Mouse (Mus musculus) spleen, postnatal 4 days (tissue): ENCODE measurements at regions not wholly inside any gene's neighbourhood (a gene's known extent, or its start where the extent isn't known, plus 50 kb on each side); places are given as distances from the start of the nearest gene placed in this dataset.
A peak's percentile ranks its signal among the peaks of the same experiment; 100 is the strongest.
"Not testable (repeated sequence)": the region's sequence is repeated elsewhere in the genome, so short reads cannot be mapped to it uniquely, and the experiment has no call there.

Source experiments
- DNase-seq, 2 experiments: peaks; one replicate each; pipeline ENCODE4 v3.0.0; 2022; ENCODE audit warnings: low spot score in 2 of 2

DNA sequence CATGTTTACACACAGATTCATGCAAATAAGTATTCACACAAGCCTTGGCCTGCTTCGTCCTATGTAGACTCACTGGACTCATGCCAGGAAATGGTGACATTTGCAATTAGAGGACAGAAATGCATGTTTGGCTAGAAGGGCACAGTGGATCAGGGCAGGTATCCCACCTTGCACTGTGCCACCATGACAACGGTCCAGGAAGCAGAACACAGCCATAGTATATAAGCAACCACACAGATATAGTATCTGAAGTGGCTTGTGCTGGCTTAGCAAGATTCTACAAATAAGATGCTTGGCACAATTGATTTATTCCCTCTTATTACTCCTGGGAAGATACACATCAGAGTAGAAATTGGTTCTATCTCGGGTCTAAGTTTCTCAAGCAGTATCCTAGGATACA, 218.0 kb downstream of the Unc5cl start:
- DNase-seq = no peak

DNA sequence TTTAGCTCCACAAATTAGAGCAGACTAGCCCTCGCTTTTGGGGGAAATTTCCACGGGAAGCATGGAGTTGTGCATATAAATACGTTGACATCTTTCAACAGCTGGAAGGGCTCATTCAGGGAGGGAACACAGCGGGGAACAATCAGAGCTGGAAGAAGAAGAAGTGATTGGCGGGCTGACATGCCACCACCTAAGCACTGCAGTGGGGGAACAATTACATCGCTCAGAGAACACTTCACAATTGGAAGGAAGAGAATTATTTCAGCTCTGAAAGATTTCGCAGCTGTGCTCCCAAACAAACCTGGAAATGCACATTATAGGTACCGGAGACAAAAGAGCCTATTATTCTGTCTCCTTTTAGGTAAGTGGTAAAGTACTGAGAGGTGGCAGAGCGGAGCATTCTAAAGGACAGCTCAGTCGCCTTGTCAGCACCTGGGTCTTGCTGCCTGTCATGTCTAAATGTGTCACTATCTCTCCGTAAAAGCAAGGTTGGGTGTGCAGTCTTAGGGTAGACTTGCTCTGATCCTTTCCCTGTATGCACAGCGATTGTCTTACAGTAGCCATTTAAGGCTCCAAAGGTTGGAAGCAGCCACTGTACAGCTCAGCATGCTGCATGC, 223.6 kb downstream of the Unc5cl start:
- no peak for DNase-seq

- DNase-seq = no peak
Measured at GRCm38 (mm10) chr17:48680331-48680730, 225.6 kb downstream of the Unc5cl start.

GRCm38 (mm10) chr17:48688944-48689343, 234.2 kb downstream of the Unc5cl start:
- DNase-seq = no peak

GRCm38 (mm10) chr17:48698456-48698855, 233.7 kb upstream of the Lrfn2 start:
- no peak for DNase-seq

DNA sequence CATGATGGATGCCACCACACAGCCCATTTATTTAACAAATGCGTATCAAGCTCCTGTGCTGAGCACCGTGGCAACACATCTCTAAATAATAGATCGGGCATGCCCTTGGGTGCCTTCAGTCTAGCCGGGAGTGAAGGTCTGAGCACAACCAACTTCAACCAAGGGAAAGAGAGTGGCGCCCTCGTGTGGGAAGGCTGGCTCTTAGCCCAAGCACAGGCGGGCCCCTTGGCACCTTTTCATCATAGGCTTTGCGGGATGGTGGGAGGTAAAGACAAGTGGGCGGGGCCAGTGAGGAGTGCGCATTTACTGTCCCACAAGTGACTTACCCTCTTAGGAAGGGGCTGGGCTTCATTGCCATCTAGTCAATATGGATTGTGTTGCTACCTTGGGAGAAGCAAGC, 231.6 kb upstream of the Lrfn2 start:
- no peak for DNase-seq

GRCm38 (mm10) chr17:48720506-48720905, 211.7 kb upstream of the Lrfn2 start:
- DNase-seq = no peak

DNA sequence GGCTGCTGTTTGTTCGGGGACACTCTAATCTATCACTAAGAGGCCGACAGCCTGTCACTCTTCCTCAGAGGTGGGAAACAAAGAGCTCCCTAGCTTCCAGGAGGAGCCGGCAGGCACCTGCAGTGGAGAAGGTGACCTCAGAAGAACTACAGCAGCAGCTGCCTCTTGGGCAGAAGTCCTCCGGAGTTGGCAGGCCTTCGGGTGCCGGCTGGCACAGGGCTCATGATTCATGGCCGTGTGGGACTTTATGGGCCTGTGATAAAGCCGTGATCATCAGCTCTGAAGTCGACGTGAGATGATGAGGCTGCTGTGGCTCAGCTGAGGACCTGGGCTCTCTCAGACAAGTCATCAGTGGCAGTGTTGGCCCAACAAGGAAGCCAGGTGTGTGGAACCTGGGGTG, 208.9 kb upstream of the Lrfn2 start:
- no peak for DNase-seq

DNA sequence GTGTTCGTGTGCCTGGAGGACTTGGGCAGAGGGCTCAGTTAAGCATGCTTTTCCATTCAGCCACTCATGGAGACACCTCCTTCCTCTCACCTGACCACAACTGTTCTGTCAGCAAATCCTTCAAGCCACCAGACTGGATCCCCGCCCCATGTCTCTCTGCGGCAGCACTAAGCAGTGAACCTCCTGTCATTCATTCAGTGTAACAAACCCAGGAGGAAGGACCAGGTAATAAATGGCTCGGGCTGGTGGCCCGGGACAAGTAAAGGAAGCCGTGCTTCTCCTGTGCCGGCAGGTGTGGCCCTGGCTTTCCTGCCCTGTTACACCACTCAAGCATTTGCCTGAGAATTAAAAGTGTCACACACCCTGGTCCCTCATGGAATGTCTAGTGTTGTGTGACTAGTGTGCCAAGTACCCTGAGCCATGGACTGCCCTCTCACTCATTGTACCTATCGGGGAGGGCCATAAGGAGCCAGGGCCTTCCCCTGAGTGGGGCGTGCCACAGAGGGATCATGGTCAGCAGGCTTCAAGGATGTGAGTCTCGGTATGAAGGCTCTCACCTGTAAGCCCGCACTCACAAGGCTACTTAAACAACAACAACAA, 207.6 kb upstream of the Lrfn2 start:
- no peak for DNase-seq

DNA sequence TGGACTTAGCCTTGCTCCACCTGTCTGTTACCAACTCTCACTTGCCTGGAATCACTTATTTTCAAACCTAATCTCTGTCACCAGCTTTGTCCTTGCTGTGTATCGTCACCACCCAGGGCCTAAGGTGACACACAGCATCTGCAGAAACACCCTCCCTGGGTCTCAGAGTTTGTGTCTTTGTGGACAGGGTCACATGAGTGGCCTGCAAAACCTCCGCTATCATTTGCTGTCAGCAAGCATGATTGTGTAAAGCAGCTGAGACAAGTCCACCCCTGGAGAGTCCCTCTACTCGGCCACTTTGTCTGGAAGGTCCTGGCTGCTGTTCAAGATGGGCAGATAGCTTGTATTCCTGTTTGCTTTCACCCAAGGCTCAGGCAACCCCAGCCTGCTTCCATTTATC, 205.7 kb upstream of the Lrfn2 start:
- DNase-seq = no peak

DNA sequence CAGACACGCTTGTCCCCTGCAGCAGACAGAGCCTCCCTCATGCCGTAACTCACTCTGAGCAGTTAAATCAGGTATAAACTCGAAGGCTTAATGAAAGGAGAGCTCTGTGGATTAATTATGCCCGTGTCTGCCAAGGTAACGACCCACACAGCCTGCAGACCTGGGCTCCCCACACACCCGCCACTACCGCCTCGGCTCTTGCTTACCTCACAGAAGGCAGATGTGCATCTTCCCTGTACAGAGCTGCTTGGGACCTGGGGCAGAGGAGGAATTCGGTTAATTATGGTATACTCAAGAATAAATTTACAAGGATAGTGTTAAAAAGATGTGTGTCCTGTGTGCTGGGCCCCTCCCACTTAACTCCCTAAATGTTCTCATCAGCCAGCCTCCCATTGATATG, 198.4 kb upstream of the Lrfn2 start:
- no peak for DNase-seq

GRCm38 (mm10) chr17:48737181-48737580, 195.0 kb upstream of the Lrfn2 start:
- not testable (repeated sequence) for DNase-seq

- peak in 1 of 2 experiments; percentile 14 for DNase-seq
Measured at GRCm38 (mm10) chr17:48738708-48739107, 193.5 kb upstream of the Lrfn2 start.

DNA sequence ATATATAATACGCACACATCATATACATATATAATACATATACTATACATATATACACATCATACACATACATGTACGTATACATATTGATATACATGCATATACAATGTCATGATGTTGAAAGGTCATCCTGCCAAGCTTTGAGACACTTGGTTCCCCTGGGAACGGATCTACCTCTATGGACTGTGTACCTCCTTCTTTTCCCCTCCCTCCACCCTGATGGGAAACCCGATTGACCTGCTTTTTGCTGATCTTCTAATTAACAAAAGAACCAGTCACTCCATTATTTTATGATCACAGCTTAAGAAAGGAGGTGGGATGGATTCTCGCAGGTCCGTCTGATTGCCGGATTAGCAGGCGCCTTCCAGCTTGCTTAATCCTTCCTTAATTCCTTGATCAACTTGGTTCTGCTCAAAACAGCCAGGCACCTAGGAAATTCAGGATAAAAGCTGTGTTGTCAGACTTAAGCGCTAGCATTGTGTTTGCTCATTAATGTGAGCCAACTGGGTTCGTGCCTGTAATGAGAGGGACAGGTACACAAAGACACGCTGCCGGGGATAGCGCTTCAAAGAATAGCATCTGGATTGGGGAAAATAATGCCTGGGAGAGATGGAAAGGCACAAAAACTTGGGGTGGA, 189.3 kb upstream of the Lrfn2 start:
- DNase-seq = no peak

DNA sequence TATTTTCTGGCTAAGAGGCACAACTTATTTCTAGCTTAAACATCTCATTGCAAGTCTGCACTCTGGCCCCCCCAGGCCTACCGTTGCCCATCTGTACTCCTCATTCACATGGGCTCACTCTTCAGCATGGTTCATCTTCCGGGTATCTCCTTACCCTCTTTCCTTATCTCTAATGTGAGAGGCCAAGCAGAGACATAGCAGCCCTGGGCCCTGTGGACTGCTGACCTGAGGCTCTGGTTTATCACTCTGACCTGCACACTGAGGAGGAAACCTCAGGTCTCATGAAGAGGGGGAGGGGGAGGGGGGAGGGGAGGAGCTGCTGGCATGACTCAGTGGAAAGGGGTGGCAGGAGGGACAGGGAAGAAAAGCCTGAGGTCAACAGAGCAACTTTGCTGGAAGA, 162.1 kb upstream of the Lrfn2 start:
- DNase-seq = no peak

DNA sequence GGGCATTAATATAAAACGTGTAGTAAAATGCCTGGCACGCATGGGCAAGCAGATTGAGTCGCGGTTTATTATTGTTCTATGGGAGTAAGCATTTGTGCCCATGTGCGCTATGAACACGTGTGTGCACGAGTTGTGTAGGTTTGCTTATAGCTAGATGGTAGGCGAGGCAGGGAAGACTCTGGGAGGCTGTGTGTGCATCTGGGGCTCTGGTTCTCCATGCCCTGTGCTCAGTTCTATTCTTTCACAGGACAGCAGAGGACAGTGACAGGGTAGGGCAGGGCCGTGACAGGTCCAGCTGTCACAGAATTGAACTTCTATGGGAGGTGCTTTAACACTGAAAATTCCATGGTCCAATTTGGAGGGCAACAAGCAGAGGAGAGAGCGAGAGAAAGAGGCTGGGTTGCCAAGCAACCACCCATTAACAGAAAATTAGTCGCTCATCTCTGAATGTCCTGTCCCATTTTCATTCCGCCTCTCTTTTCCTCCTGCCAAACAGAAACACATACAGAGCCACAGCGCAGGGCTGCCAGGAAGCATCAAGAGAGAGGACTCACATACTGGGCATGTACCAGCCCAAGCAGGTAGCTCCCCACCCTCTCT, 160.4 kb upstream of the Lrfn2 start:
- no peak for DNase-seq

DNA sequence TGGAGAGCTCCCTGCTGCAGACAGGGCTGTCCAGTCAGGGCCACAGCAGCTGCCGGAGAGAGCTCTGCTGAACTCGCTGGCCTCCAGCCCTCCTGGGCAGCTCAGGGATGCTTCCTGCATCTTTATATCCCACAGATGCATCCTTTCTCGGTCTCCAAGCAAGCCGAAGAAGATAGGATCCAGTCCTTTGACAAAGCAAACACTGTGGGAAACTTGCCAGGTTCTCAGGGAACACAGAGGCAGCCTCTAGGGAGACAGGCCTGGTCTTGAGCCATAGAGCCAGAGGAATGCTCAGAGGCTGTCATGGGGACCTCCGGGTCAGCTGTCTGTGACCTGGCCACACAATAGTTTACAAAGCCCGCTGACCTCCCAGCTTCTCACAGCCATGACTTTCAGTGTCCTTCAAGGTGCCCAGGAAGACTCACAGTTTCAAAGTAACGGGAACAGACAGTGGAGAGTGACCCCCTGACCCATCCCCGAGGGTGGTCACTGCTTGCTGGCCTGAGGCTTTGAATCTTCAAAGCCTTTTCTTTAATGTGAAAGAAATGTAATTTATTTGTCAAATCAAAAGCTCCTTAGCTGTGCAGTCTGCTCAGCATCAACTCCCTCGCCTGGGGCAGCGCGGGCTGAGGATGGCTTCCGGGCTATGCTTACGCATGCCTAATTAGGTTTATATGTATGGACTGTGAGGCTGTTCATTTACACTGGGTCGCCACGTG, 157.8 kb upstream of the Lrfn2 start:
- no peak for DNase-seq

GRCm38 (mm10) chr17:48775479-48775878, 156.7 kb upstream of the Lrfn2 start:
- no peak for DNase-seq

- no peak for DNase-seq
Measured at GRCm38 (mm10) chr17:48776502-48776902, 155.7 kb upstream of the Lrfn2 start.

- DNase-seq = no peak
Measured at GRCm38 (mm10) chr17:48780217-48780616, 152.0 kb upstream of the Lrfn2 start.

DNA sequence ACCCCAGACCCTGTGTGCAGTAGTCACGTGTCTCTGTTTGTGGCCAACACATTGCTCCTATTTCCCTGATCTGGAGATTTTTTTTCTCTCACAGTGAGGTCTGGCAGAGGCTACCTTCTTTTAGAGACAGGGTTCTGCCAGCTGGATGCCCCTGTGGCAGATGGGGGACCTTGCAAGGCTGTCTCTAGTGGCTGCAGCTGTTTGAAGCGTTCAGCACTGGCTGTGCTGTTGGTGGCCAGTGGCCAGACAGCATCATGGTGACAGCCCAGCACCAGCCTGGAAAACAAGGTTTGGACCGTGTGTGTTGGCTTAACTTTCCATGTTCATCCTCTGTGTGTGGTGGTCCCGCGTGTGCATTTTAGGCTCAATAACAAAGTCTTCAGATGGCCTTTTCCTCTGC, 147.8 kb upstream of the Lrfn2 start:
- no peak for DNase-seq

GRCm38 (mm10) chr17:48786501-48786900, 145.7 kb upstream of the Lrfn2 start:
- DNase-seq = no peak
